Mouse (Mus musculus) common myeloid progenitor, adult 5-6 weeks (primary cell): ENCODE measurements around the gene Fam57b. TPM values are rescaled to one million over a fixed set of nuclear protein-coding genes. Genes with fewer than 3 reads are reported as not detected.

Experiments
- ATAC-seq: replicated peaks from 2 replicates; pipeline ENCODE4 v1.8.0; 2016; ENCODE audit warnings: low read depth, mild to moderate bottlenecking, moderate TSS enrichment, inconsistent platforms; ENCODE audit not compliant: poor library complexity, severe bottlenecking
- total RNA-seq: library from RNA; stranded (forward); fragments of 200-1000, 187-1606 nt; gene quantifications from 2 replicates; pipeline ENCODE4 v1.2.3, GENCODE M21; 2017

Gene Fam57b
- total RNA-seq: not detected in 2 replicates

- ATAC-seq: no peak
These were observed at the start of gene Fam57b for GRCm38 (mm10) chr7:126797411-126798126. Gene Fam57b (plus strand): TSS chr7:126797668.

GRCm38 (mm10) chr7:126748824-126749223 is 48.6 kb upstream of the Fam57b start:
- ATAC-seq: no peak

- ATAC-seq: no peak
These were observed 47.7 kb upstream of the Fam57b start for GRCm38 (mm10) chr7:126749582-126750343.

- peak; percentile 76 for ATAC-seq
These were observed 42.6 kb upstream of the Fam57b start for GRCm38 (mm10) chr7:126754866-126755265.

GRCm38 (mm10) chr7:126758539-126758938 is 38.9 kb upstream of the Fam57b start:
- no peak for ATAC-seq

- ATAC-seq: peak; percentile 89
These were observed 38.3 kb upstream of the Fam57b start, which contains the start of gene Mapk3 for GRCm38 (mm10) chr7:126759050-126759671. Gene Mapk3 (plus strand): TSS chr7:126759601.

- ATAC-seq: peak; percentile 6; the same call in 1 of the 2 replicates
These were observed 37.6 kb upstream of the Fam57b start for GRCm38 (mm10) chr7:126759672-126760390.

- 0 out of 2 replicates have a peak, but pooled peaks have one; percentile 16 for ATAC-seq
These were observed 37.1 kb upstream of the Fam57b start for GRCm38 (mm10) chr7:126760391-126760802.

- ATAC-seq: no peak
These were observed 36.5 kb upstream of the Fam57b start for GRCm38 (mm10) chr7:126760956-126761355.

GRCm38 (mm10) chr7:126761529-126762067 is 35.9 kb upstream of the Fam57b start:
- no peak for ATAC-seq

GRCm38 (mm10) chr7:126762471-126763008 is 34.9 kb upstream of the Fam57b start:
- ATAC-seq: no peak

GRCm38 (mm10) chr7:126765540-126765939 is 31.9 kb upstream of the Fam57b start:
- no peak for ATAC-seq

GRCm38 (mm10) chr7:126766201-126766600 is 31.3 kb upstream of the Fam57b start, which contains the start of gene Gdpd3:
Gene Gdpd3 (plus strand): TSS chr7:126766334.
- ATAC-seq: no peak

GRCm38 (mm10) chr7:126767001-126767400 is 30.5 kb upstream of the Fam57b start:
- ATAC-seq: no peak

- peak; percentile 53 for ATAC-seq
These were observed 26.7 kb upstream of the Fam57b start for GRCm38 (mm10) chr7:126770784-126771183.

- no peak for ATAC-seq
These were observed 24.1 kb upstream of the Fam57b start for GRCm38 (mm10) chr7:126773351-126773750.

- no peak for ATAC-seq
These were observed 23.0 kb upstream of the Fam57b start for GRCm38 (mm10) chr7:126774463-126774862.

- no peak for ATAC-seq
These were observed 22.1 kb upstream of the Fam57b start for GRCm38 (mm10) chr7:126775185-126775977.

GRCm38 (mm10) chr7:126775978-126776234 is 21.6 kb upstream of the Fam57b start:
- no peak for ATAC-seq
